Mouse (Mus musculus) thymus, adult 2 months (tissue): Measurements from ENCODE around the gene Gatd1. TPM values are rescaled to one million over a fixed set of nuclear protein-coding genes. Genes with fewer than 3 reads are reported as not detected.

Experiments used
- DNase-seq: peaks from one replicate; pipeline ENCODE4 v3.0.0; 2021
- H3K27ac ChIP-seq: fragments of 200-500 bp; 2 replicates; pipeline ENCODE4 v1.5.1; 2012; ENCODE audit warnings: low read length, control low read depth; ENCODE audit not compliant: control insufficient read depth, insufficient read depth
- H3K27me3 ChIP-seq: fragments of 200-500 bp; 2 replicates; pipeline ENCODE4 v1.6.1; 2012; ENCODE audit warnings: mild to moderate bottlenecking, low read length, moderate library complexity, mixed read lengths; ENCODE audit not compliant: control insufficient read depth, insufficient read depth
- H3K36me3 ChIP-seq: fragments of 200-500 bp; 2 replicates; pipeline ENCODE4 v1.6.1; 2012; ENCODE audit warnings: mild to moderate bottlenecking, low read length, moderate library complexity; ENCODE audit not compliant: control insufficient read depth, insufficient read depth
- H3K4me1 ChIP-seq: fragments of 200-500 bp; replicated peaks from 2 replicates; pipeline ENCODE4 v1.6.1; 2012; ENCODE audit warnings: low read length; ENCODE audit not compliant: control insufficient read depth, insufficient read depth
- H3K4me3 ChIP-seq: fragments of 200-500 bp; 2 replicates; pipeline ENCODE4 v1.5.1; 2012; ENCODE audit warnings: mild to moderate bottlenecking, low read length, control low read depth, moderate library complexity; ENCODE audit not compliant: control insufficient read depth, insufficient read depth
- CTCF ChIP-seq: fragments of 200-500 bp; IDR thresholded peaks from 2 replicates; pipeline ENCODE4 v1.5.1; 2012; ENCODE audit warnings: mild to moderate bottlenecking, control low read depth, low read length, moderate library complexity, borderline replicate concordance; ENCODE audit not compliant: control insufficient read depth, poor library complexity, insufficient read depth; ENCODE audit errors: extremely low read depth
- POLR2A ChIP-seq: fragments of 200-500 bp; IDR thresholded peaks from 2 replicates; pipeline ENCODE4 v1.6.1; 2012; ENCODE audit warnings: mild to moderate bottlenecking, low read length, control low read depth, moderate library complexity; ENCODE audit not compliant: control insufficient read depth, poor library complexity, insufficient read depth; ENCODE audit errors: extremely low read depth
- WGBS: fragments of 180-500 bp; shearing (Covaris S2); methylation state at CpG from one replicate; pipeline ENCODE4 v1.1.7; 2018; 5-methylcytosine and 5-hydroxymethylcytosine counted together
- polyA plus RNA-seq: library from polyadenylated mRNA; depleted of rRNA; stranded (reverse); fragments of >200 nt; gene quantifications from 2 replicates; pipeline ENCODE4 v1.2.3, GENCODE M21; 2012

Gene Gatd1
- polyA plus RNA-seq, 1 experiment: 98.1 TPM

DNA sequence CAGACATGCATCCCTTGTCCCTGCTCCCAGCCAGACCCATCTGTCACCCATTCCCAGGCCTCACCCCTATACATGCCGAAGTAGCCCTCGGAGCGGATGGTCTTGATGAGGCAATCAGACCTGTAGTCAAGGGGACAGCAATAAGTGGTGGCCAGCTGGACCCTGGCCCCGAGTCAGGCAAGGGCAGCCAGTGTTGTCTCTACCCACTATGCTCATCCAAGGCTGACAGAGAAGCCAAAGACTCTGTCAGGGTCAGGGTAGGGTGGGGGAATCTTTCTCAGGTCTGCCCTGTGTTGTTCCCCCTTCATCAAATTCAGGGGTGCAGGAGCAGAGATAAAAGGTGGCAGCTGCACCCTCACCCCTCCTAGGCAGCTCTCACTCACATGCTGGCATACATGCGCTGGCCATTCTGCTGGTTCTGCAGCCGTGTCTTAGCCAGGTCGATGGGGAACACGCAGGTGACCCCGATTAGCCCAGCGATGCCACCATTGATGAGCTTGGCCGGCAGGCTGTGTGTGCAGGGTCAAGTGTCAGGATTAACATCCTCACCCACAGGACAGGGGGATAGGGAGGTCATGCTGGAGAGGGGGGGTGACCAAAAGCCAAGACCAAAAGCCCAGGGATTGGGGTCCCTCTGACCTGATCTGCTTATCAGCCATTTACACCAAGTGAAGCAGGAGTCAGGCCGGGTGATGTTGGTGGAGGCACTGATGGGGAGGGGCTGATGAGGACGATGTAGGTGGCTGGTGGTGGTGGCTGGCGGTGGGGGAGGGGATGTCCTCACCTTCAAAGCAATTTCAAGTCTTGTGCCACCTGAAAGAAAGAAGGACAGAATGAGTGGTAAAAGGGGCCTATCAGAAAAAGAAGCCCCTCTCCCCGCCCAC lies 19.8 kb upstream of the Gatd1 start:
- WGBS: 93% methylated on average over 15 of the region's 15 CpGs
- no peak for DNase-seq
- Histone ChIP-seq H3K36me3 (no peaks in the 10 kb centered on the region), H3K4me3 (peak overlapping the region; percentile 44; the same call in 1 of the 2 replicates), H3K4me1 (peaks cover 32% of the 10 kb centered on the region), H3K27me3 (no peaks in the 10 kb centered on the region), H3K27ac (no peak overlapping the region)
- TF ChIP-seq POLR2A (no peak), CTCF (no peak)

DNA sequence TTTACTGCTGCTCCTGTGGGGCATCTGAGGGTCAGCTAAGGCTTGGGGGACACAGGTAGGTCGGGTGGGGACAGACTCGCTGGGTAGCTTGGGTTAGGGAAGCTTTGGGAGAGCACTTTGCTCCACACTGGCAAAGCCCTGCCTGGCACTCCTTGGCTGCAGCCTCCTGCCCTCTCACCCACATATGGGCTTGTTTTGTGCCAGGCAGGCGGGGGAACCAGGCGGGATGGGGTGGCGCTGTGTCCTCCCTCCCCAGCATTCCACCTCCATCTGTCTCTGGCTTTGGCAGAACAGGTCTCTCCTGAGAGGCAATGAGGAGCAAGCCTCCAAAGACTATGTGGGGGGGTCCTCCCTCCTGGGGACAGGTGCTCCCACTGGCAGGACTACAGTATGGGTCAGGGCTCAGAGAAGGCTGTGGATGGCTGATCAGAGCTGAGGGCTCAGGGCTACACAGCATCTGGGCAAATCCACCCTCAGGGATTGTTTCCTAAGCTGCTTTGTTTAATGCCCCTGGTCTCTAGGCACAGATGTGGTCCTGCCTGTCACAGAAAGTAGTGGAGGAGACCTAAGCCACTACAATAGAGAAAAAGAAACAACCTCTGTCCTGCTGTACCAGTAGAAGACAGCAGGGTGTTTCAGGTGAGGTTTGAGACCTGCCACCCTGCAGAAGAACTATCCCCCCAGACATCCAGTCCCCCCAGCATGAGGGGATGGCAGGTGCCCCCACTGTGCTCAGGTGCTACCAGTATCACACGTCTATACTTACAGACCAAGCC lies 19.0 kb upstream of the Gatd1 start:
- H3K27me3 ChIP-seq: no peaks in the 10 kb centered on the region
- no peak overlapping the region for H3K27ac ChIP-seq
- H3K36me3 ChIP-seq: no peaks in the 10 kb centered on the region
- no peak for TF ChIP-seq POLR2A
- no peak for TF ChIP-seq CTCF
- no peak overlapping the region for H3K4me3 ChIP-seq
- 95% methylated on average over 6 of the region's 6 CpGs for WGBS
- H3K4me1 ChIP-seq: peaks cover 32% of the 10 kb centered on the region
- no peak for DNase-seq

DNA sequence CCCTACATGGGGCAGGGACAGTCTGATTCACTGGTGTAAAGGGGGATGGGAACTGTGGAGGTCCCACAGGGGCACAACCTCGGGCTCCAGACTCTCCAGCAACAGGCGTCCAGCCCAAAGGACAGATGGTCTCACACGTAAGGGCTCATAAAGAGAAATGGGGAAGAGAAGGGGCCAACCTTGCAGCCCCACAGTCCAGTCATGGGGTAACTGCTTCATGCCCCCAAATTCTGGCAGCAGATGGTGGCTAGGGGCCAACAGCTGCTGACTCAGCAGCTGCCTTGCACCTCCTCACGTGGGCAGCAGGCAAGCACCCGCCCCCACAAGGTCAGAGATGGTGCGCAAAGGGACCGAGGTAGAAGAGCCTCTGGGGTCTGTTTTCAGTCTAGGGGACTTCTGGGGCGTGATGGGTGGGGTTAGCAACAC lies 18.3 kb upstream of the Gatd1 start:
- H3K4me1 ChIP-seq: peaks cover 31% of the 10 kb centered on the region
- no peaks in the 10 kb centered on the region for H3K27me3 ChIP-seq
- H3K4me3 ChIP-seq: no peak overlapping the region
- no peak overlapping the region for H3K27ac ChIP-seq
- no peak for TF ChIP-seq POLR2A
- TF ChIP-seq CTCF: no peak
- no peak for DNase-seq
- WGBS: 83% methylated on average over 8 of the region's 8 CpGs
- H3K36me3 ChIP-seq: no peaks in the 10 kb centered on the region

DNA sequence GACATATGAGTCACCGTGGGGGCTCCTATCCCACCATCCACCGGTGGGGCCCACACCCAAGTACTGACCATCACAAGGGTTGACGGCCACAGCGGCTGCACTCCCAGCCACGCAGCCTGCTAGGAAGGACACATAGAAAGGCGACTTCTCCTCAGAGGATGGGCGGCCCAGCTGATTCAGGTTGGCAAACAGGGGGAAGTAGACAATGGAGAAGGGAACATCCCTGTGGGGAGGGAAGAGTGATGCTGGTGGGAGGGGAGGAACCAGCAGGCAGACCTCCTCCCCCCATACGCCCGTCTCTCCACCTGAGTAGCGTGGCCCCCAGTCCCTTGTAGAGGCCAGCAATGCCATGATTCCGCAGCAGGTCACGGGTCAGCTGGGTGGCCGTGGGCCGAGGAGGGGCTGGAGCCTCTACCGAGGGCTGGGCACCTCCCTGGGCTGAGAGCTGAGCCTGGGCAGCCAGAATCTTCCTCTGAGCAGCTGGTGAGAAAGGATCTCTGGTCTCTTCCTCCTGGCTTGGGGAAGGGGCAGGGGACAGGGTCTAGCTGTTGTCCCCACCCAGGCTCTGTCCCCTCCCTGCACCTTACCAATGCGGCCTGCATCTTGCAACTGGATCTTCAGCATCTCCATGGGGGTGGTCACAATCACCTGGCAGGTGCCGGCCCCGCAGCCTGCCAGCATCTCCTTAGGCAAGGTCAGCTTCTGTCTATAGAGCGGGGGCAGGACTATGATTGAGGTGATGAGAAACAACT lies 17.7 kb upstream of the Gatd1 start:
- WGBS: 98% methylated on average over 19 of the region's 19 CpGs
- peaks cover 31% of the 10 kb centered on the region for H3K4me1 ChIP-seq
- TF ChIP-seq CTCF (no peak), POLR2A (no peak)
- H3K27me3 ChIP-seq: no peaks in the 10 kb centered on the region
- H3K27ac ChIP-seq: no peak overlapping the region
- no peak for DNase-seq
- no peaks in the 10 kb centered on the region for H3K36me3 ChIP-seq
- no peak overlapping the region for H3K4me3 ChIP-seq

DNA sequence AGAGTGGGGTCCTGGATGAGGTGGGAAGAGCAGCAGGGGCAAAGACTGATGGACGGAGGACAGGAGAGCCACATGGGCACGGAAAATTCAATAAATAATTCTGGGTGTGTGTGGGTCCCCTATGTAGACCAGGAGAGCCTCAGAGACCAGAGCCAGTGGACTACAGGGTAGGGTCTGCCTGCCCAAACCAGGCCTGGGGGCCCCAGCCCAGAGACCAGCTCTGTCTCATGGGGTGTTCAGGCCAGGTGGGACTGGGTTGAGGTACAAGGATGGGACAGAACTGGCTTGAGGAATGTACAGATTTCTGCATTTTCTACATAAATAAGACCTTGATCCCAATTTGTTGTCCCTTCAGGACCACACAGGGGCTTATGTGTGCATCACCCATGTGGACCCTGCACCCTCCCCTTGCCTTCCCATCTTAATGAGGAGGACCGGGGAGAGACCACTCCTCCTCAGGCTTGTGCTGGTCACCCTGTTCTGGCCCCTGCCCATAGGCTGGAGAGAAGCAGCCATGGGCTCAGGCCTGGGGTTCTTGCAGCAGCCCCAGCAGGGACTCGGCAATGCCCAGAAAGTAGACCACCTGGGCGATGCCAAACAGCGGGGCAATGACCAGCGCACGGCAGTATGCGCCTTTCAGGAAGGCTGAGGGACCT lies 16.8 kb upstream of the Gatd1 start:
- DNase-seq: no peak
- WGBS: 98% methylated on average over 9 of the region's 9 CpGs
- Histone ChIP-seq H3K27ac (no peak overlapping the region), H3K27me3 (no peaks in the 10 kb centered on the region), H3K36me3 (no peaks in the 10 kb centered on the region), H3K4me1 (peaks cover 31% of the 10 kb centered on the region), H3K4me3 (no peak overlapping the region)
- no peak for TF ChIP-seq CTCF
